Mouse (Mus musculus) bone marrow, adult 2 months (tissue): ENCODE data around the gene Gm43302.

Experiments
- CTCF ChIP-seq: fragments of 200-500 bp; IDR thresholded peaks from 2 replicates; pipeline ENCODE4 v1.5.1; 2011; ENCODE audit warnings: low read length, control low read depth; ENCODE audit not compliant: control insufficient read depth, insufficient read depth
- POLR2A ChIP-seq: fragments of 200-500 bp; IDR thresholded peaks from 2 replicates; pipeline ENCODE4 v1.6.1; 2011; ENCODE audit warnings: low read depth, mild to moderate bottlenecking, control low read depth, low read length, borderline replicate concordance; ENCODE audit not compliant: control insufficient read depth

GRCm38 (mm10) chr5:105252491-105252890 lies 41.0 kb downstream of the Gm43302 start:
- no peak for TF ChIP-seq CTCF
- no peak for TF ChIP-seq POLR2A
